Mouse (Mus musculus) forebrain, embryonic 16.5 days (tissue): ENCODE data around the gene Map2k5. TPM values are rescaled to one million over a fixed set of nuclear protein-coding genes. Genes with fewer than 3 reads are reported as not detected.

ENCODE experiments used
- ATAC-seq: fragments of 200-750 bp; cut with Nextera tagmentation; 2 replicates; pipeline ENCODE4 v1.8.0; 2017; ENCODE audit warnings: mild to moderate bottlenecking, moderate library complexity
- H3K27ac ChIP-seq: fragments of 300-500 bp; sonication (generic); 2 replicates; pipeline ENCODE4 v1.5.1; 2014; ENCODE audit warnings: low read length, control low read depth
- H3K27me3 ChIP-seq: fragments of 300-500 bp; sonication (generic); replicated peaks from 2 replicates; pipeline ENCODE4 v1.6.1; 2014; ENCODE audit warnings: low read length; ENCODE audit not compliant: control insufficient read depth, insufficient read depth
- H3K36me3 ChIP-seq: fragments of 300-500 bp; sonication (generic); 2 replicates; pipeline ENCODE4 v1.6.1; 2014; ENCODE audit not compliant: control insufficient read depth, insufficient read depth
- H3K4me1 ChIP-seq: fragments of 300-500 bp; sonication (generic); replicated peaks from 2 replicates; pipeline ENCODE4 v1.6.1; 2014; ENCODE audit warnings: low read length; ENCODE audit not compliant: control insufficient read depth, insufficient read depth
- H3K4me2 ChIP-seq: fragments of 300-500 bp; sonication (generic); 2 replicates; pipeline ENCODE4 v1.6.1; 2014; ENCODE audit warnings: mild to moderate bottlenecking, low read length, control low read depth
- H3K4me3 ChIP-seq: fragments of 300-500 bp; sonication (generic); replicated peaks from 2 replicates; pipeline ENCODE4 v1.5.1; 2014; ENCODE audit warnings: mild to moderate bottlenecking, low read length, control low read depth
- H3K9ac ChIP-seq: fragments of 300-500 bp; sonication (generic); replicated peaks from 2 replicates; pipeline ENCODE4 v1.6.1; 2014; ENCODE audit warnings: low read depth, low read length, control low read depth
- H3K9me3 ChIP-seq: fragments of 300-500 bp; sonication (generic); 2 replicates; pipeline ENCODE4 v1.6.1; 2016; ENCODE audit warnings: low read length; ENCODE audit not compliant: control insufficient read depth
- WGBS: fragments of 180-500 bp; shearing (Covaris S2); extraction: QIAGEN DNeasy Blood & Tissue Kit; methylation state at CpG from one replicate; pipeline ENCODE4 v1.1.7; 2014; 5-methylcytosine and 5-hydroxymethylcytosine counted together
- polyA plus RNA-seq: library from polyadenylated mRNA; unstranded; fragments of >200 nt; fragmentation: Nextera tagmentation; extraction: Ambion mirVana; gene quantifications from 2 replicates; pipeline ENCODE4 v1.2.1, GENCODE M21; 2015

Gene Map2k5
- polyA plus RNA-seq, 1 experiment from 2014 or later = 39.9 TPM

GRCm38 (mm10) chr9:63349241-63349640 lies 28.5 kb downstream of the Map2k5 start:
- no peak overlapping the region for H3K4me2 ChIP-seq
- no peak overlapping the region for H3K27ac ChIP-seq
- H3K36me3 ChIP-seq = no peaks in the 10 kb centered on the region
- H3K9me3 ChIP-seq = no peaks in the 10 kb centered on the region
- no peak overlapping the region for H3K4me3 ChIP-seq
- H3K9ac ChIP-seq = no peak overlapping the region
- WGBS = 81% methylated on average over 3 of the region's 3 CpGs
- no peaks in the 10 kb centered on the region for H3K27me3 ChIP-seq
- H3K4me1 ChIP-seq = no peaks in the 10 kb centered on the region
- ATAC-seq = no peak

GRCm38 (mm10) chr9:63348146-63348545 lies 29.6 kb downstream of the Map2k5 start:
- Histone ChIP-seq H3K4me3 (no peak overlapping the region), H3K9ac (no peak overlapping the region), H3K27me3 (no peaks in the 10 kb centered on the region), H3K36me3 (no peaks in the 10 kb centered on the region), H3K27ac (no peak overlapping the region), H3K4me2 (no peak overlapping the region), H3K4me1 (no peaks in the 10 kb centered on the region), H3K9me3 (no peaks in the 10 kb centered on the region)
- no peak for ATAC-seq
- WGBS = 83% methylated on average over 1 of the region's 1 CpGs

- Histone ChIP-seq H3K4me1 (no peaks in the 10 kb centered on the region), H3K4me3 (no peak overlapping the region), H3K4me2 (no peak overlapping the region), H3K27ac (no peak overlapping the region), H3K36me3 (no peaks in the 10 kb centered on the region), H3K9ac (no peak overlapping the region), H3K9me3 (no peaks in the 10 kb centered on the region), H3K27me3 (no peaks in the 10 kb centered on the region)
- 80% methylated on average over 6 of the region's 6 CpGs for WGBS
- no peak for ATAC-seq
Measured at GRCm38 (mm10) chr9:63346029-63346428, 31.7 kb downstream of the Map2k5 start.

GRCm38 (mm10) chr9:63341761-63342160 lies 35.9 kb downstream of the Map2k5 start:
- Histone ChIP-seq H3K27me3 (no peaks in the 10 kb centered on the region), H3K9ac (no peak overlapping the region), H3K4me3 (no peak overlapping the region), H3K4me2 (no peak overlapping the region), H3K9me3 (no peaks in the 10 kb centered on the region), H3K27ac (no peak overlapping the region), H3K4me1 (peaks cover 4% of the 10 kb centered on the region; the same call in 1 of the 2 replicates), H3K36me3 (no peaks in the 10 kb centered on the region)
- no peak for ATAC-seq
- 70% methylated on average over 3 of the region's 3 CpGs for WGBS

- H3K9me3 ChIP-seq = no peaks in the 10 kb centered on the region
- no peak overlapping the region for H3K4me3 ChIP-seq
- no peaks in the 10 kb centered on the region for H3K27me3 ChIP-seq
- H3K27ac ChIP-seq = no peak overlapping the region
- H3K9ac ChIP-seq = no peak overlapping the region
- peaks cover 4% of the 10 kb centered on the region; the same call in 1 of the 2 replicates for H3K4me1 ChIP-seq
- 26% methylated on average over 6 of the region's 6 CpGs for WGBS
- no peaks in the 10 kb centered on the region for H3K36me3 ChIP-seq
- no peak overlapping the region for H3K4me2 ChIP-seq
- no peak for ATAC-seq
Measured at GRCm38 (mm10) chr9:63339256-63339655, 38.4 kb downstream of the Map2k5 start.

GRCm38 (mm10) chr9:63338716-63339115 lies 39.0 kb downstream of the Map2k5 start:
- 67% methylated on average over 6 of the region's 6 CpGs for WGBS
- no peak for ATAC-seq
- no peak overlapping the region for H3K27ac ChIP-seq

GRCm38 (mm10) chr9:63335816-63336215 lies 41.9 kb downstream of the Map2k5 start:
- Histone ChIP-seq H3K4me2 (no peak overlapping the region), H3K9ac (no peak overlapping the region), H3K36me3 (peaks cover 9% of the 10 kb centered on the region; the same call in 1 of the 2 replicates), H3K4me1 (peaks cover 4% of the 10 kb centered on the region; the same call in 1 of the 2 replicates), H3K4me3 (no peak overlapping the region), H3K9me3 (no peaks in the 10 kb centered on the region), H3K27ac (no peak overlapping the region), H3K27me3 (no peaks in the 10 kb centered on the region)
- ATAC-seq = no peak
- 92% methylated on average over 4 of the region's 4 CpGs for WGBS

More at GRCm38 (mm10) chr9:63338716-63339115, 39.0 kb downstream of the Map2k5 start:
- Histone ChIP-seq H3K4me1 (peaks cover 4% of the 10 kb centered on the region; the same call in 1 of the 2 replicates), H3K27me3 (no peaks in the 10 kb centered on the region), H3K36me3 (peaks cover 3% of the 10 kb centered on the region; the same call in 1 of the 2 replicates), H3K4me2 (no peak overlapping the region), H3K4me3 (no peak overlapping the region), H3K9ac (no peak overlapping the region), H3K9me3 (no peaks in the 10 kb centered on the region)

- no peak for ATAC-seq
- Histone ChIP-seq H3K4me1 (no peaks in the 10 kb centered on the region), H3K4me3 (no peak overlapping the region), H3K9me3 (no peaks in the 10 kb centered on the region), H3K36me3 (peaks cover 9% of the 10 kb centered on the region; the same call in 1 of the 2 replicates), H3K27ac (no peak overlapping the region), H3K27me3 (no peaks in the 10 kb centered on the region), H3K9ac (no peak overlapping the region), H3K4me2 (no peak overlapping the region)
- 94% methylated on average over 2 of the region's 2 CpGs for WGBS
Measured at GRCm38 (mm10) chr9:63333074-63333473, 44.6 kb downstream of the Map2k5 start.

GRCm38 (mm10) chr9:63331246-63331645 lies 46.5 kb downstream of the Map2k5 start:
- H3K9ac ChIP-seq = no peak overlapping the region
- over 99% methylated on average over 6 of the region's 6 CpGs for WGBS
- peaks cover 9% of the 10 kb centered on the region; the same call in 1 of the 2 replicates for H3K36me3 ChIP-seq
- H3K9me3 ChIP-seq = no peaks in the 10 kb centered on the region
- no peak for ATAC-seq
- H3K4me3 ChIP-seq = no peak overlapping the region
- H3K4me2 ChIP-seq = no peak overlapping the region
- H3K4me1 ChIP-seq = no peaks in the 10 kb centered on the region
- H3K27ac ChIP-seq = no peak overlapping the region
- H3K27me3 ChIP-seq = no peaks in the 10 kb centered on the region
